Mouse (Mus musculus) leukemia stem cell, adult 10-12 weeks (primary cell): ENCODE measurements around the gene Gm10770. TPM values are rescaled to one million over a fixed set of nuclear protein-coding genes. Genes with fewer than 3 reads are reported as not detected.

Source experiments
- polyA plus RNA-seq: library from polyadenylated mRNA; stranded (reverse); fragments of >175 nt; gene quantifications from 2 replicates; pipeline ENCODE4 v1.2.3, GENCODE M21; 2012; ENCODE audit warnings: low replicate concordance

Gm10770 gene
- not detected in 2 replicates for polyA plus RNA-seq

DNA sequence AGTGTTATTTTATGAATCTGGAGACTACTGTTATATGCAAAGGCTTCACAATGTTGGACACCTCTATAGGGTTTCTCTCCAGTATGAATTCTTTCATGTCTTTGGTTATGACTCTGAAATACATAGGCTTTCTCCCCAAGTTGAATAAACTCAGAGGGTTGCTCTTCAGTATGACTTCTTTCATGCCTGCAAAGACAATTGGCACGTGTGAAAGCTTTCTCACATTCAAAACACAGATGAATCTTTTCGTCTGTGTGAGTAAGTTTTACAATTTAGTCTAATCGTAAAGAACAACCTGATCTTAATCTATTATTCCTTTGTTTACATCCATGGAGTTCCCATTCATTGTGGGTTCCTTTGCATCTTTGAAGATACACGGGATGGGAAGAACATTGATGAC lies at the start of gene Gm10770:
TSS of gene Gm10770 (minus strand) at position 101 of the 400 bp plus-strand sequence.

DNA sequence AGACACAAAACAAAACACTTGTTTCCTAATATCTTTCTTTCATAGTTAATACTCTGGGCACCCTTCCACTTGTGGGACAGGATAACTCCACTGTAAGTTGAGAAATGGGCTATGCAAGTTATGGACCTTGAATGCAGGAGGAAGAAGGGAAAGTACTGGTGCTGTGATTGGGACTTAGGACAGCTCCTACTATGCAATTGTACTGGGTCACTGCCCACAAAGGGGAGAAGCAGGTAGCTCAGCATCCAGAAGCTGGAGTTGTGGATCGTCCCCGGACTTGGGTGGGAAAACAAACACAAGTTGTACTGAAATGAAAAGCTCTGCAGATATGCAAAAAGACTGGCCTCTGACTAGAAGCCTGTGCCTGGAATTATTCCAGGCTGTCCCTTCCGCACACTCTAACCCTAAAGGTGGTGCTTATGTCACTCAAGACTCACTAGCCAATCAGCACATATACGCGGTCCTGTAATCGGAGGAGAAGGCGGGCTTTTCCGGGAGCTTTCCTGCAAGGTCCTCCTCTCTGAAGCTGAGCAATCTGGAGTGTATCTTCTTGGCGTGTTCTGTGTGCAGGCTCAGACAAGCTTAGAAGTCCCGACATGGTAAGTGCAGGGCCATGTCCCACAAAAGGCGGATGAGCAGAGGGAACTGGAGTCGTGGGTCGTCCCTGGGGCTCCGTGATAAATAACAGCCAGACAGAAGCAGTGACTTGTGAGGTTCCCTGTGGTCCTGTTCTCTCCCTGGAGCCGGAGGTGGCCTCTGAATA lies 38.3 kb upstream of the Gm10770 start, which contains the start of gene Zfp937:
TSS of gene Zfp937 (plus strand) at position 474 of the 763 bp plus-strand sequence.

DNA sequence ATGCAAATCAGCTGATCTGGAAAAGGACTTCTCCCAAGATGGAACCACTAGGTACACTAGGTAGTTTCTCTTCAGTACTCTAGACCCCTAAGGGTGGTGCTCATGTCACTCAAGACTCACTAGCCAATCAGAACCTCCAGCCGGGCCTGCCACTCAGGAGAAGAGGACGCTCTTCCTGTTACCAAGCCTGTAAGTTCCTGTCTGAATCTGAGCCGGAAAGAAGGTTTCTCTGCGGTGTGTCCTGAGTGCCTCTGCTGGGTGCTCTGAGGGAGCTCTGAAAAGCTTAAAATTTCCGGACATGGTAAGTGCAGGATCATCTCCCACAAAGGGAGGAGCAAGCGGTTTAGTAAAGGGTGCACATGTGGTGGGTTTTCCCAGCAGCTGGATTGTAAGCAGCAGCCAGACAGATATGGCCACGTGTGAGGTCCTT lies 2.1 kb upstream of the Gm10770 start, which contains the start of gene Gm14139:
TSS of gene Gm14139 (plus strand) at position 186 of the 430 bp plus-strand sequence.

DNA sequence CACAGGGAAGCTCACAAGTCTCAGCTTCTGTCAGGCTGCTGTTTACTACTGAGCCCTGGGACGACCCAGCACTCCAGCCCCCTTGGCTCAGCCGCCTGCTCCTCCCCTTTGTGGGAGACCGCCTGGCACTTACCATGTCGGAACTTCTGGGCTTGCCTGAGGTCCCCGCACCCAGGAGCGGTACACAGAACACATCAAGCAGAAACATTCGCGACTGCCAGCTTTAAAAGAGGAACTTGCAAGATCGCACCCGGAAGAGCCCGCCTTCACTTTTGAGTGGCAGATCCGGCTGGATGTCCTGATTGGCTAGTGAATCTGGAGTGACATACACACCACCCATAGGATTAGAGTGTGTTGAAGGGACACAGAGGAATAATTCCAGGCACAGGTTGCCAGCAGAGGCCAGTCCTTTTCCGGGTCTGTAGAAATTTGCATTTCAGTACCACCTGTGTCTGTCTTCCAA lies 43.0 kb downstream of the Gm10770 start, which contains the start of gene Zfp120:
TSS of gene Zfp120 (minus strand) at position 274 of the 463 bp plus-strand sequence.

Other genes starting within 250 kb of the Gm10770 start
- 0.15 TPM in 1 of 2 replicates, not detected in the other for gene Zfp120, start 43.0 kb downstream of the Gm10770 start, polyA plus RNA-seq
- gene Gm14139, start 2.1 kb upstream of the Gm10770 start, polyA plus RNA-seq, result not detected in 2 replicates
- not detected in 2 replicates for gene Zfp937, start 38.4 kb upstream of the Gm10770 start, polyA plus RNA-seq
- gene Gm21994, start 75.9 kb upstream of the Gm10770 start, polyA plus RNA-seq, result not detected in 2 replicates
- not detected in 2 replicates for gene Gm14124, start 77.8 kb upstream of the Gm10770 start, polyA plus RNA-seq
- gene Gm10130, start 144.0 kb upstream of the Gm10770 start, polyA plus RNA-seq, result not detected in 2 replicates
- gene 3300002I08Rik, start 183.1 kb upstream of the Gm10770 start, polyA plus RNA-seq, result not detected in 2 replicates